Mouse (Mus musculus): ENCODE data around the gene Irx6. TPM values are rescaled to one million over a fixed set of nuclear protein-coding genes. Genes with fewer than 3 reads are reported as not detected.

The Irx6 gene
- total and polyA plus RNA-seq, 3 experiments: not detected

- H3K4me3 ChIP-seq (ENCODE audit: control insufficient read depth in 1 of 2, insufficient read depth in 1 of 2, low read depth in 2 of 2, low read length in 2 of 2): no peak overlapping the region
- no peaks in the 10 kb centered on the region for H3K36me3 ChIP-seq (ENCODE audit: control insufficient read depth in 1 of 2, insufficient read depth in 2 of 2, low read length in 2 of 2)
- no peaks in the 10 kb centered on the region for H3K4me1 ChIP-seq (ENCODE audit: control insufficient read depth in 1 of 2, insufficient read depth in 2 of 2, low read length in 2 of 2)
- no peak overlapping the region for H3K9ac ChIP-seq (ENCODE audit: control insufficient read depth, low read depth, low read length, poor library complexity, severe bottlenecking)
- H3K27ac ChIP-seq (ENCODE audit: control insufficient read depth, low read depth, low read length): no peak overlapping the region
- no peak for DNase-seq (ENCODE audit: low read depth, low spot score)
- no peaks in the 10 kb centered on the region for H3K79me2 ChIP-seq (ENCODE audit: control insufficient read depth, insufficient read depth, low read length, poor library complexity)
- no peaks in the 10 kb centered on the region for H3K9me3 ChIP-seq (replicated peaks; ENCODE audit: insufficient read depth, low read length)
- no peaks in the 10 kb centered on the region; a peak in 1 of 4 replicates for H3K27me3 ChIP-seq (ENCODE audit: control insufficient read depth in 1 of 2, insufficient read depth in 2 of 2, low read length in 2 of 2)
- TF ChIP-seq ZMIZ1 (IDR thresholded peaks at IDR 0.05; ENCODE audit: low read depth, low read length) (no peak), MAFK (IDR thresholded peaks at IDR 0.05; ENCODE audit: borderline replicate concordance, low read depth, low read length) (no peak), GABPA (IDR thresholded peaks at IDR 0.05; ENCODE audit: low read depth, low read length) (no peak), ZNF384 (IDR thresholded peaks at IDR 0.05; ENCODE audit: low read depth, low read length) (no peak), E2F4 (IDR thresholded peaks at IDR 0.05; ENCODE audit: borderline replicate concordance, low read depth, low read length) (no peak), GATA1 (IDR thresholded peaks at IDR 0.05; ENCODE audit: low read depth, low read length) (no peak), JUND (IDR thresholded peaks at IDR 0.05; ENCODE audit: low read depth, low read length) (no peak), ETS1 (IDR thresholded peaks at IDR 0.05; ENCODE audit: low read depth, low read length) (no peak), POLR2A (IDR thresholded peaks at IDR 0.05; ENCODE audit: control insufficient read depth in 1 of 2, insufficient read depth in 1 of 2, low read depth in 1 of 2, low read length in 2 of 2, poor library complexity in 1 of 2) (no peak), TCF12 (IDR thresholded peaks at IDR 0.05; ENCODE audit: low read depth, low read length) (no peak), MYC (IDR thresholded peaks at IDR 0.05; ENCODE audit: low read depth, low read length) (no peak), ZKSCAN1 (IDR thresholded peaks at IDR 0.05; ENCODE audit: low read depth, low read length) (no peak), MEF2A (IDR thresholded peaks at IDR 0.05; ENCODE audit: extremely low read depth, insufficient replicate concordance, low read depth, low read length, poor library complexity, severe bottlenecking) (no peak), MAX (IDR thresholded peaks at IDR 0.05; ENCODE audit: low read length) (no peak), POLR2AphosphoS5 (IDR thresholded peaks at IDR 0.05; ENCODE audit: borderline replicate concordance, low read depth, low read length) (no peak), USF2 (IDR thresholded peaks at IDR 0.05; ENCODE audit: borderline replicate concordance in 1 of 2, insufficient read depth in 1 of 2, low read depth in 1 of 2, low read length in 2 of 2) (no peak), KAT2A (conservative IDR thresholded peaks at IDR 0.05; ENCODE audit: low read depth, low read length) (no peak), RCOR1 (IDR thresholded peaks at IDR 0.05; ENCODE audit: low read depth, low read length) (no peak), NRF1 (IDR thresholded peaks at IDR 0.05; ENCODE audit: insufficient read depth, low read depth, low read length, poor library complexity, severe bottlenecking) (no peak)
Measured at GRCm38 (mm10) chr8:92673555-92674243, 389 bp upstream of the Irx6 start.

- H3K36me3 ChIP-seq (ENCODE audit: control insufficient read depth in 1 of 2, insufficient read depth in 2 of 2, low read length in 2 of 2): no peaks in the 10 kb centered on the region
- no peak overlapping the region for H3K9ac ChIP-seq (ENCODE audit: control insufficient read depth, low read depth, low read length, poor library complexity, severe bottlenecking)
- TF ChIP-seq ETS1 (IDR thresholded peaks at IDR 0.05; ENCODE audit: low read depth, low read length) (no peak), CHD1 (IDR thresholded peaks at IDR 0.05; ENCODE audit: low read depth, low read length) (no peak), POLR2A (IDR thresholded peaks at IDR 0.05; ENCODE audit: control insufficient read depth in 1 of 2, insufficient read depth in 1 of 2, low read depth in 1 of 2, low read length in 2 of 2, poor library complexity in 1 of 2) (no peak), CTCF (IDR thresholded peaks at IDR 0.05 in 2 of 3, conservative IDR thresholded peaks at IDR 0.05 in 1 of 3; ENCODE audit: control insufficient read depth in 1 of 3, insufficient read depth in 1 of 3, low read depth in 2 of 3, low read length in 3 of 3, poor library complexity in 1 of 3, severe bottlenecking in 1 of 3) (no peak), EP300 (IDR thresholded peaks at IDR 0.05; ENCODE audit: low read depth in 1 of 2, low read length in 2 of 2) (no peak), SMC3 (IDR thresholded peaks at IDR 0.05; ENCODE audit: low read depth, low read length) (no peak), USF2 (IDR thresholded peaks at IDR 0.05; ENCODE audit: borderline replicate concordance in 1 of 2, insufficient read depth in 1 of 2, low read depth in 1 of 2, low read length in 2 of 2) (no peak), ZNF384 (IDR thresholded peaks at IDR 0.05; ENCODE audit: low read depth, low read length) (no peak), ZMIZ1 (IDR thresholded peaks at IDR 0.05; ENCODE audit: low read depth, low read length) (no peak), MXI1 (IDR thresholded peaks at IDR 0.05; ENCODE audit: low read depth, low read length) (no peak), TCF12 (IDR thresholded peaks at IDR 0.05; ENCODE audit: low read depth, low read length) (no peak), NELFE (IDR thresholded peaks at IDR 0.05; ENCODE audit: low read depth, low read length) (no peak), E2F4 (IDR thresholded peaks at IDR 0.05; ENCODE audit: borderline replicate concordance, low read depth, low read length) (no peak), MAX (IDR thresholded peaks at IDR 0.05; ENCODE audit: low read length) (no peak)
- H3K27ac ChIP-seq (ENCODE audit: control insufficient read depth, low read depth, low read length): no peak overlapping the region
- H3K4me3 ChIP-seq (ENCODE audit: control insufficient read depth in 1 of 2, insufficient read depth in 1 of 2, low read depth in 2 of 2, low read length in 2 of 2): no peak overlapping the region
- H3K79me2 ChIP-seq (ENCODE audit: control insufficient read depth, insufficient read depth, low read length, poor library complexity): no peaks in the 10 kb centered on the region
- no peaks in the 10 kb centered on the region for H3K9me3 ChIP-seq (replicated peaks; ENCODE audit: insufficient read depth, low read length)
- H3K27me3 ChIP-seq (ENCODE audit: control insufficient read depth in 1 of 2, insufficient read depth in 2 of 2, low read length in 2 of 2): no peaks in the 10 kb centered on the region
- no peak for DNase-seq (ENCODE audit: low read depth, low spot score)
- no peaks in the 10 kb centered on the region for H3K4me1 ChIP-seq (ENCODE audit: control insufficient read depth in 1 of 2, insufficient read depth in 2 of 2, low read length in 2 of 2)
Measured at GRCm38 (mm10) chr8:92678407-92678806, 4.3 kb downstream of the Irx6 start.
